Mouse (Mus musculus) left cerebral cortex, adult 18-20 months (tissue): Measurements from ENCODE around the gene Gm21904. TPM values are rescaled to one million over a fixed set of nuclear protein-coding genes. Genes with fewer than 3 reads are reported as not detected.
"Not testable (repeated sequence)": the region's sequence is repeated elsewhere in the genome, so short reads cannot be mapped to it uniquely, and the experiment has no call there.

Source experiments
- DNase-seq, 2 experiments: peaks; one replicate each; pipeline ENCODE4 v3.0.0; 2021 to 2022; ENCODE audit warnings: low spot score in 2 of 2, mixed read lengths in 1 of 2
- long read RNA-seq, 2 experiments: library from polyadenylated mRNA; stranded (forward); transcript quantifications; one replicate each; pipeline ENCODE4 v2.0.0; 2021
- total RNA-seq, 2 experiments: library from RNA; stranded (reverse); gene quantifications; 2 replicates each; pipeline ENCODE4 v1.2.3; 2021

Gene Gm21904
- total RNA-seq, result not detected
- long read RNA-seq, experiment 1, result 0 reads
- long read RNA-seq, experiment 2, result 0 reads

DNA sequence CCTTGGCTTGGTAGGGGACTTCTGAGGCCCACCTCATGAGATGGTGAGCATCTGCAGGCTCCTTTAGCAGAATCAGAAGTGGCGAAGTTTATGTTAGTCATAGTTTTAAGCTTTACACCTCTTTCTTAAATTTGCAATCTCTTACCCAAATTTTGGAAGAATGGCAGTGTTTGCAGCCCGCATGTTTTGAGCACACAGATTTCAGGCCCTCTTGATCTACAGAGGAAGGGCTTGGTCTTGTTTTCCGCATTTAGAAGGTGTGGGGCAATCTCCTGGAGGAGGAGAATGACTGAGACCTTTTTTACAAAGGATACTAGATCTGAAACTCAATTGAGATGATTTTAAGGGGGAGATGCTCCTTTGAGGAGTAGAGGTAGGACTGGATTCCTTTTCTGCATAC is at the start of gene Gm21904:
Gene Gm21904, minus strand, starts transcription at position 101 of the 400 bp plus-strand sequence.
- DNase-seq, result not testable (repeated sequence)

DNA sequence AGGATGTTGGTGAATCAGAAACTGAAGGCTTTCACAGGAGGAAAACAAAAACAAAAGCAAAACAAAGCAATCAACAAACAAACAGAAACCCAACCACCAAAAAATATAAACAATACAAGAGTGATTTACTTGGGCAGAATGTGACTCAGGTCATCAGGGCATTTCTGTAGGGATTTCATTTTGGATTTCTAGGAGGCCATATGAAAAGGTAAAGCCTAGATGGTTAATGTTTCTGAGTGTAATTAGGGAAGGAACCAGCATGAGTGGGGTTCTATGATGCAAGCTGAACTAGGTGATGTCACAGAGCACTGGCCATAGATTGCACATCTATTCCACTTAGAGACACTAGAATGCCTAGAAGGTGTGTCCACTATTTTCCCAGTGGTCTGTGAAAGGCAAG is 28.4 kb upstream of the Gm21904 start, which contains the start of the genes Gm20772 and Gm20831:
Gene Gm20772, plus strand, starts transcription at position 301 of the 400 bp plus-strand sequence.
Gene Gm20831, plus strand, starts transcription at position 301 of the 400 bp plus-strand sequence.
- not testable (repeated sequence) for DNase-seq

Other genes starting within 250 kb of the Gm21904 start
- gene Gm20772, start 28.5 kb upstream of the Gm21904 start, total RNA-seq, result not detected
- not detected for gene Gm20831, start 28.5 kb upstream of the Gm21904 start, total RNA-seq
- gene Srsy, start 91.1 kb upstream of the Gm21904 start, total RNA-seq, result not detected
- gene Gm21764, start 215.5 kb upstream of the Gm21904 start, total RNA-seq, result not detected
- not detected for gene Ssty1, start 242.8 kb upstream of the Gm21904 start, total RNA-seq